Comparison of ENCODE assay signal across 22 mouse cellular contexts in the genomic region with DNA sequence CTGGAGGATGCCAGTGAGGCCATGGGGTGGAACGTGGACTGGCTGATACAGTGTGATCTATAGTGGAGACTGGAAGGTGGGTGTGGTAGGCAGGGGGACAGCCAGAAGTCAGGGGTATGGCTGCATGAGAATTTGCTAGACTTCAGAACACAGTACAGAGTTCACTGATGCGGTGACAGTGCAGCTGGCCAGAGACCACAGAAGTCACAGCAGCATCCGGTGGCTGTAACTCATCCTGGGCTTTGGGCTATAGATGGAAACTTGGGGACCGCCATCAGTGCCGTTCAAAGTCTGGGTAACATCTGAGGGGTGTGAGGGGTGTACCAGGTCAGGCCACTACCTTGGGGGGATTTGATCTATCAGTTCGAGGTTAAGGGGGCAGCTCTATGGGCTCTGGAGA. TPM values are rescaled to one million over a fixed set of nuclear protein-coding genes. Genes with fewer than 3 reads are reported as not detected.
"Had no signal": no experiment of that assay in that cellular context is flagged by ENCODE, and none has a peak within 500 bp of the region (broad histone marks: within the 10 kb centered on the region; RNA-seq: fewer than 3 reads in every experiment).

No protein-coding gene starts in this region.

- H3K4me3 ChIP-seq: neural tube, embryonic 12.5 days; neural tube, embryonic 13.5 days; neural tube, embryonic 15.5 days; stomach, embryonic 15.5 days had no signal

- H3K9me3 ChIP-seq: neural tube, embryonic 12.5 days; neural tube, embryonic 13.5 days; neural tube, embryonic 15.5 days; stomach, embryonic 15.5 days had no signal

- H3K36me3 ChIP-seq: stomach, embryonic 15.5 days had no signal

- DNase-seq: retina, postnatal 1 day; right cerebral cortex, adult 18-20 months; right cerebral cortex, postnatal 14 days; right cerebral cortex, postnatal 25 days; right cerebral cortex, postnatal 4 days; spleen, adult 18-20 months; thymus, adult 18-20 months; thymus, adult 2 months; thymus, postnatal 14 days; thymus, postnatal 25 days; thymus, postnatal 36 days; thymus, postnatal 4 days had no signal

- H3K9ac ChIP-seq: neural tube, embryonic 12.5 days; neural tube, embryonic 13.5 days; neural tube, embryonic 15.5 days; stomach, embryonic 15.5 days had no signal

- H3K4me1 ChIP-seq: neural tube, embryonic 12.5 days; neural tube, embryonic 13.5 days; stomach, embryonic 15.5 days had no signal

- H3K4me2 ChIP-seq: neural tube, embryonic 12.5 days; neural tube, embryonic 13.5 days; neural tube, embryonic 15.5 days; stomach, embryonic 15.5 days had no signal

- H3K27ac ChIP-seq: neural tube, embryonic 12.5 days; neural tube, embryonic 13.5 days; neural tube, embryonic 15.5 days; stomach, embryonic 15.5 days; stomach, postnatal 0 days had no signal

- H3K27me3 ChIP-seq: neural tube, embryonic 12.5 days; neural tube, embryonic 13.5 days; neural tube, embryonic 15.5 days; stomach, embryonic 15.5 days had no signal

RNA-seq across cellular contexts. Expression of a gene that starts 11.5 kb away (rescaled TPM):
- total RNA-seq: neutrophil, adult 5-6 weeks had no signal
- polyA plus RNA-seq: small intestine, adult 2 months; spleen, adult 2 months; urinary bladder, adult 2 months had no signal

RNA-seq across cellular contexts. Expression of a gene that starts 16.9 kb away (rescaled TPM):
- total RNA-seq: neutrophil, adult 5-6 weeks had no signal

RNA-seq across cellular contexts. Expression of a gene that starts 22.2 kb away (rescaled TPM):
- total RNA-seq: neutrophil, adult 5-6 weeks had no signal
- polyA plus RNA-seq: neural tube, embryonic 12.5 days; neural tube, embryonic 13.5 days; neural tube, embryonic 14.5 days; neural tube, embryonic 15.5 days; small intestine, adult 2 months had no signal
